Mouse (Mus musculus): Measurements from ENCODE around the gene Jak1.
"Not testable (repeated sequence)": the region's sequence is repeated elsewhere in the genome, so short reads cannot be mapped to it uniquely, and the experiment has no call there.

Gene Jak1

GRCm38 (mm10) chr4:101276456-101277070 lies 11.5 kb upstream of the Jak1 start:
- DNase-seq (ENCODE audit: low read depth, low spot score): peak; percentile 79

GRCm38 (mm10) chr4:101275881-101276280 lies 10.8 kb upstream of the Jak1 start:
- peak; percentile 50 for DNase-seq (ENCODE audit: low read depth, low spot score)

GRCm38 (mm10) chr4:101270734-101271133 lies 5.7 kb upstream of the Jak1 start:
- DNase-seq (ENCODE audit: low read depth, low spot score): no peak

- not testable (repeated sequence) for DNase-seq (ENCODE audit: low read depth, low spot score)
These were observed 3.4 kb upstream of the Jak1 start for GRCm38 (mm10) chr4:101268506-101268905.

- no peak for DNase-seq (ENCODE audit: low read depth, low spot score)
These were observed 441 bp upstream of the Jak1 start for GRCm38 (mm10) chr4:101265523-101265922.

- DNase-seq (ENCODE audit: low read depth, low spot score): peak; percentile 41
These were observed 928 bp downstream of the Jak1 start for GRCm38 (mm10) chr4:101263968-101264740.

GRCm38 (mm10) chr4:101261596-101261995 lies 3.5 kb downstream of the Jak1 start:
- DNase-seq (ENCODE audit: low read depth, low spot score): no peak

- DNase-seq (ENCODE audit: low read depth, low spot score): no peak
These were observed 4.3 kb downstream of the Jak1 start for GRCm38 (mm10) chr4:101260744-101261291.

- DNase-seq (ENCODE audit: low read depth, low spot score): peak; percentile 69
These were observed 8.4 kb downstream of the Jak1 start for GRCm38 (mm10) chr4:101256526-101257210.

GRCm38 (mm10) chr4:101254606-101255349 lies 10.3 kb downstream of the Jak1 start:
- no peak for DNase-seq (ENCODE audit: low read depth, low spot score)

GRCm38 (mm10) chr4:101254015-101254414 lies 11.1 kb downstream of the Jak1 start:
- no peak for DNase-seq (ENCODE audit: low read depth, low spot score)

GRCm38 (mm10) chr4:101252781-101253622 lies 12.1 kb downstream of the Jak1 start:
- DNase-seq (ENCODE audit: low read depth, low spot score): no peak

- no peak for DNase-seq (ENCODE audit: low read depth, low spot score)
These were observed 13.1 kb downstream of the Jak1 start for GRCm38 (mm10) chr4:101252016-101252415.

- DNase-seq (ENCODE audit: low read depth, low spot score): no peak
These were observed 14.9 kb downstream of the Jak1 start for GRCm38 (mm10) chr4:101249977-101250743.

GRCm38 (mm10) chr4:101247355-101247754 lies 17.7 kb downstream of the Jak1 start:
- DNase-seq (ENCODE audit: low read depth, low spot score): peak; percentile 83

- no peak for DNase-seq (ENCODE audit: low read depth, low spot score)
These were observed 18.5 kb downstream of the Jak1 start for GRCm38 (mm10) chr4:101246569-101246968.

- DNase-seq (ENCODE audit: low read depth, low spot score): no peak
These were observed 20.6 kb downstream of the Jak1 start for GRCm38 (mm10) chr4:101244257-101245011.

- no peak for DNase-seq (ENCODE audit: low read depth, low spot score)
These were observed 24.3 kb downstream of the Jak1 start for GRCm38 (mm10) chr4:101240875-101241173.

- no peak for DNase-seq (ENCODE audit: low read depth, low spot score)
These were observed 24.8 kb downstream of the Jak1 start for GRCm38 (mm10) chr4:101240163-101240874.
